Comparison of ENCODE assay signal across 21 mouse cellular contexts in the genomic region with DNA sequence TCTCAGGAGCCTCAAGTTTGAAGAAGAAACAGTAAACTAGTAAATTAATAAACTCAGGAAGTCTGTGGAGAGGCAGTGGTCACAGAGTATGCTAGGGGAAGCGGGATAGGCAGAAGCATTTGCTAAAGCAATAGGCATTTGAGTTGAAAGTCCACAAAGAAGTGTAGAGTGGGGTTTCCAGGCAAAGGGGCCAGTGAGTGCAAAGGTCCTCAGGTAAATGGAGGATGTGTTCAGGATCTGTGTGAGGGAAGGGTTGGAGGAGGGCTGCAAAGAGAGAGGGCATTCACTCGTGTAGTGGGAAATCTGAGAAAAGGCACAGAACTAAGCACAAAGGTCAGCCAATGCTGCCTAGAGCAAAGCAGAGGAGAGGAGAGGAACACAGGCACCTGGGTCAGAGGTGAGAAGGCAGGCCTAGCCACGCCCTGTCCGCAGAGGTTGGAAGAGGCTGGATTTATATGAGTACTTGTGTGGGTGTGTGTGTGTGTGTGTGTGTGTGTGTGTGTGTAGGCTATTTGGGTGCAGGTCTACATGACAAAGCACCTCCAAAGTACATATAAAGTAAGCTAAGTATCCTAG. TPM values are rescaled to one million over a fixed set of nuclear protein-coding genes. Genes with fewer than 3 reads are reported as not detected.
DNase-seq lines count a peak whose midpoint lies in the region; ATAC-seq and TF ChIP-seq lines count a peak whose summit lies in the region.
"Had no signal": no experiment of that assay in that cellular context is flagged by ENCODE, and none has a peak within 500 bp of the region (broad histone marks: within the 10 kb centered on the region; RNA-seq: fewer than 3 reads in every experiment).

No protein-coding gene starts in this region.

- DNase-seq in liver, adult 2 months (ENCODE audit: extremely low read depth, low read depth, low spot score): peak; percentile 54
- no peak for DNase-seq in liver, embryonic 11.5 days (ENCODE audit: low spot score)
- DNase-seq in kidney, postnatal 14 days: peak; percentile 9
- peak; percentile 48 for DNase-seq in stomach, postnatal 0 days (ENCODE audit: low spot score)
- no peak for DNase-seq in left cerebral cortex, postnatal 10 days (ENCODE audit: extremely low spot score in 1 of 2, low spot score in 2 of 2)
- DNase-seq: adrenal gland, postnatal 10 days; cerebellum, adult 9-10 months; heart, adult 11 months; lung, embryonic 14.5 days; thymus, adult 18-20 months had no signal

- H3K4me1 ChIP-seq in liver, adult 2 months (ENCODE audit: control insufficient read depth, insufficient read depth, low read length): peaks cover 3% of the 10 kb centered on the region
- H3K4me1 ChIP-seq in liver, embryonic 11.5 days (replicated peaks; ENCODE audit: control insufficient read depth, insufficient read depth, low read length): peaks cover 3% of the 10 kb centered on the region; the same call in 1 of the 2 replicates
- H3K4me1 ChIP-seq in intestine, postnatal 0 days (replicated peaks; ENCODE audit: control insufficient read depth, insufficient read depth, low read length): peaks cover 14% of the 10 kb centered on the region
- no peaks in the 10 kb centered on the region for H3K4me1 ChIP-seq in stomach, postnatal 0 days (replicated peaks; ENCODE audit: control insufficient read depth, insufficient read depth)

- no peak for ATAC-seq in liver, embryonic 11.5 days (replicated peaks; ENCODE audit: low FRiP score)
- ATAC-seq in intestine, postnatal 0 days: peak; percentile 87
- ATAC-seq in stomach, postnatal 0 days (ENCODE audit: low FRiP score, low TSS enrichment): peak; percentile 42; the same call in 1 of the 2 replicates
- ATAC-seq in erythroid progenitor cell, adult 5-6 weeks (replicated peaks; ENCODE audit: low FRiP score, poor library complexity, severe bottlenecking): no peak
- ATAC-seq: inflammation-experienced regulatory T-cells, adult 6 months had no signal

- H3K27ac ChIP-seq in liver, adult 2 months (replicated peaks; ENCODE audit: insufficient read depth, low read depth, low read length): no peak overlapping the region
- H3K27ac ChIP-seq in liver, embryonic 11.5 days (ENCODE audit: low read depth, low read length): no peak overlapping the region
- H3K27ac ChIP-seq in intestine, postnatal 0 days (ENCODE audit: low read depth, low read length): peak overlapping the region; percentile 17
- no peak overlapping the region for H3K27ac ChIP-seq in stomach, postnatal 0 days (replicated peaks)
- H3K27ac ChIP-seq: embryonic facial prominence, embryonic 10.5 days; forebrain, embryonic 12.5 days; hindbrain, embryonic 13.5 days; macrophage; midbrain, embryonic 10.5 days had no signal

- H3K36me3 ChIP-seq in liver, adult 2 months (ENCODE audit: control insufficient read depth, insufficient read depth, low read length): no peaks in the 10 kb centered on the region
- H3K36me3 ChIP-seq in liver, embryonic 11.5 days (ENCODE audit: control insufficient read depth, insufficient read depth, low read length): no peaks in the 10 kb centered on the region
- no peaks in the 10 kb centered on the region for H3K36me3 ChIP-seq in intestine, postnatal 0 days (ENCODE audit: control insufficient read depth, insufficient read depth)
- no peaks in the 10 kb centered on the region for H3K36me3 ChIP-seq in stomach, postnatal 0 days (ENCODE audit: control insufficient read depth, insufficient read depth, low read length)
- H3K36me3 ChIP-seq: embryonic facial prominence, embryonic 10.5 days; forebrain, embryonic 12.5 days; heart, embryonic 12.5 days; hindbrain, embryonic 13.5 days; midbrain, embryonic 10.5 days had no signal

- intact Hi-C loops in left cerebral cortex, postnatal 10 days (cut with DNase I): no loop called here

- no peaks in the 10 kb centered on the region for H3K9me3 ChIP-seq in liver, embryonic 11.5 days (ENCODE audit: control insufficient read depth, low read length)
- no peaks in the 10 kb centered on the region for H3K9me3 ChIP-seq in intestine, postnatal 0 days (ENCODE audit: control insufficient read depth)
- H3K9me3 ChIP-seq in stomach, postnatal 0 days (ENCODE audit: control insufficient read depth, low read length): no peaks in the 10 kb centered on the region
- H3K9me3 ChIP-seq: embryonic facial prominence, embryonic 10.5 days; forebrain, embryonic 12.5 days; heart, embryonic 12.5 days; hindbrain, embryonic 13.5 days; midbrain, embryonic 10.5 days had no signal

- H3K9ac ChIP-seq in liver, adult 2 months (ENCODE audit: low read depth, low read length): no peak overlapping the region
- no peak overlapping the region for H3K9ac ChIP-seq in liver, embryonic 11.5 days (ENCODE audit: low read depth, low read length)
- no peak overlapping the region for H3K9ac ChIP-seq in intestine, postnatal 0 days (ENCODE audit: low read depth, low read length)
- no peak overlapping the region for H3K9ac ChIP-seq in stomach, postnatal 0 days (ENCODE audit: low read length)
- H3K9ac ChIP-seq: forebrain, embryonic 12.5 days; heart, embryonic 12.5 days; hindbrain, embryonic 13.5 days; lung, embryonic 14.5 days had no signal

- no peak overlapping the region for H3K4me3 ChIP-seq in liver, adult 2 months (ENCODE audit: insufficient read depth, low read depth, low read length)
- no peak overlapping the region for H3K4me3 ChIP-seq in liver, embryonic 11.5 days (ENCODE audit: low read depth, low read length)
- no peak overlapping the region for H3K4me3 ChIP-seq in intestine, postnatal 0 days (ENCODE audit: low read depth, low read length)
- H3K4me3 ChIP-seq in stomach, postnatal 0 days (ENCODE audit: low read depth, low read length): no peak overlapping the region
- H3K4me3 ChIP-seq: embryonic facial prominence, embryonic 10.5 days; forebrain, embryonic 12.5 days; heart, embryonic 12.5 days; hindbrain, embryonic 13.5 days; midbrain, embryonic 10.5 days had no signal

- no peaks in the 10 kb centered on the region for H3K79me2 ChIP-seq in liver, adult 2 months (ENCODE audit: control insufficient read depth, insufficient read depth, low read length)

- TF ChIP-seq CTCF in liver, adult 2 months (IDR thresholded peaks at IDR 0.05; ENCODE audit: low read depth, low read length): no peak
- TF ChIP-seq CTCF in intestine, postnatal 0 days (IDR thresholded peaks at IDR 0.05; ENCODE audit: low read depth): no peak
- no peak for TF ChIP-seq CTCF in stomach, postnatal 0 days (IDR thresholded peaks at IDR 0.05; ENCODE audit: low read depth)

- H3K27me3 ChIP-seq in liver, adult 2 months (ENCODE audit: control insufficient read depth, insufficient read depth, low read length): no peaks in the 10 kb centered on the region
- no peaks in the 10 kb centered on the region for H3K27me3 ChIP-seq in liver, embryonic 11.5 days (replicated peaks; ENCODE audit: control insufficient read depth, insufficient read depth, low read length)
- H3K27me3 ChIP-seq in intestine, postnatal 0 days (replicated peaks; ENCODE audit: control insufficient read depth, insufficient read depth, low read length): no peaks in the 10 kb centered on the region
- H3K27me3 ChIP-seq in stomach, postnatal 0 days (ENCODE audit: control insufficient read depth, insufficient read depth, low read length): no peaks in the 10 kb centered on the region
- H3K27me3 ChIP-seq: heart, embryonic 12.5 days; hindbrain, embryonic 13.5 days had no signal

- H3K4me2 ChIP-seq in liver, embryonic 11.5 days: no peak overlapping the region
- H3K4me2 ChIP-seq in intestine, postnatal 0 days (replicated peaks; ENCODE audit: low read depth): no peak overlapping the region
- H3K4me2 ChIP-seq in stomach, postnatal 0 days (replicated peaks; ENCODE audit: low read depth): no peak overlapping the region
- H3K4me2 ChIP-seq: forebrain, embryonic 12.5 days; heart, embryonic 12.5 days; hindbrain, embryonic 13.5 days; lung, embryonic 14.5 days had no signal

- TF ChIP-seq EP300 in stomach, postnatal 0 days (optimal IDR thresholded peaks at IDR 0.05): no peak

- TF ChIP-seq POLR2A in liver, adult 2 months (IDR thresholded peaks at IDR 0.05; ENCODE audit: extremely low read depth, insufficient read depth, low read length): no peak

- WGBS in liver, adult 2 months: 36% methylated on average over 4 of the region's 4 CpGs
- WGBS in liver, embryonic 11.5 days: 67% methylated on average over 4 of the region's 4 CpGs
- 38% methylated on average over 4 of the region's 4 CpGs for WGBS in intestine, postnatal 0 days
- WGBS in stomach, postnatal 0 days: 70% methylated on average over 4 of the region's 4 CpGs

RNA-seq across cellular contexts. Expression of gene Cdkn1c, which starts 41.2 kb away (rescaled TPM):
- total RNA-seq in liver, adult 2 months (2014; rRNA removed): 2.4 and 4.4 TPM in 2 replicates
- 2.2 and 5.2 TPM in 2 replicates for polyA plus RNA-seq in liver, adult 2 months (2012; rRNA removed)
- 572 and 617 TPM in 2 replicates for polyA plus RNA-seq in liver, embryonic 11.5 days (2014; fragmentation: Nextera tagmentation; extraction: Ambion mirVana)
- polyA plus RNA-seq in intestine, postnatal 0 days (2015; fragmentation: Nextera tagmentation; extraction: Ambion mirVana): 542 and 615 TPM in 2 replicates
- polyA plus RNA-seq in stomach, postnatal 0 days (2015; fragmentation: Nextera tagmentation; extraction: Ambion mirVana): 185 and 199 TPM in 2 replicates
- total RNA-seq in erythroid progenitor cell, adult 5-6 weeks (2015; ENCODE audit: low replicate concordance): 14.8 TPM in 1 of 2 replicates, not detected in the other
- total RNA-seq in erythroid progenitor cell, adult 5-6 weeks (2017; ENCODE audit: low replicate concordance): not detected in 2 replicates
- 10 to 100 TPM; 14.2 to 15.1 TPM for total RNA-seq in left cerebral cortex, postnatal 10 days (2021)

RNA-seq across cellular contexts. Expression of gene Slc22a18, which starts 53.9 kb away (rescaled TPM):
- 64.4 and 95.4 TPM in 2 replicates for total RNA-seq in liver, adult 2 months (2014; rRNA removed)
- polyA plus RNA-seq in liver, adult 2 months (2012; rRNA removed): 344 and 377 TPM in 2 replicates
- 2.8 and 5.2 TPM in 2 replicates for polyA plus RNA-seq in liver, embryonic 11.5 days (2014; fragmentation: Nextera tagmentation; extraction: Ambion mirVana)
- polyA plus RNA-seq in intestine, postnatal 0 days (2015; fragmentation: Nextera tagmentation; extraction: Ambion mirVana): 21.6 and 25.0 TPM in 2 replicates
- 27.0 and 28.1 TPM in 2 replicates for polyA plus RNA-seq in stomach, postnatal 0 days (2015; fragmentation: Nextera tagmentation; extraction: Ambion mirVana)
- total RNA-seq in erythroid progenitor cell, adult 5-6 weeks (2015; ENCODE audit: low replicate concordance): not detected in 2 replicates
- total RNA-seq in erythroid progenitor cell, adult 5-6 weeks (2017; ENCODE audit: low replicate concordance): not detected in 2 replicates
- under 1 TPM; 0.24 to 0.61 TPM for total RNA-seq in left cerebral cortex, postnatal 10 days (2021)
- total RNA-seq: monocyte, adult 5-6 weeks had no signal
- polyA plus RNA-seq: C2C12 had no signal

Comparison
In these comparisons a context has a peak if more than half of its experiments do, and no peak if none do; other contexts are left out.
1. DNase-seq: peak in liver, adult 2 months (single experiment), kidney, postnatal 14 days (single experiment) and stomach, postnatal 0 days (single experiment); none in liver, embryonic 11.5 days (single experiment) and left cerebral cortex, postnatal 10 days (0 of 2).
2. RNA of gene Cdkn1c, which starts 41.2 kb away (polyA plus RNA-seq): 572 to 617 TPM in liver, embryonic 11.5 days, 542 to 615 TPM in intestine, postnatal 0 days and 185 to 199 TPM in stomach, postnatal 0 days; 2.2 to 5.2 TPM in liver, adult 2 months; every median in the first group is over 10 times any median in the second.
3. RNA of gene Slc22a18, which starts 53.9 kb away (polyA plus RNA-seq): 344 to 377 TPM in liver, adult 2 months; 27.0 to 28.1 TPM in stomach, postnatal 0 days, 21.6 to 25.0 TPM in intestine, postnatal 0 days and 2.8 to 5.2 TPM in liver, embryonic 11.5 days; every median in the first group is over 10 times any median in the second.
4. ATAC-seq: peak in intestine, postnatal 0 days (single experiment) and stomach, postnatal 0 days (single experiment); none in liver, embryonic 11.5 days (single experiment) and erythroid progenitor cell, adult 5-6 weeks (single experiment).